Mouse (Mus musculus) ES-E14 (cell line): ENCODE results near the gene Pced1b.

Experiments
- CHD2 ChIP-seq: IDR thresholded peaks from 2 replicates; pipeline ENCODE4 v1.6.1; 2014; ENCODE audit warnings: mild to moderate bottlenecking, low read depth, low read length, inconsistent platforms
- HCFC1 ChIP-seq: IDR thresholded peaks from 2 replicates; pipeline ENCODE4 v1.6.1; 2012; ENCODE audit warnings: low read length, inconsistent platforms, borderline replicate concordance; ENCODE audit not compliant: insufficient read depth
- ZC3H11A ChIP-seq: IDR thresholded peaks from 2 replicates; pipeline ENCODE4 v1.6.1; 2012; ENCODE audit warnings: low read depth, mild to moderate bottlenecking, inconsistent platforms, low read length, borderline replicate concordance
- ZNF384 ChIP-seq: IDR thresholded peaks from 2 replicates; pipeline ENCODE4 v1.6.1; 2012; ENCODE audit warnings: low read depth, low read length, inconsistent platforms

DNA sequence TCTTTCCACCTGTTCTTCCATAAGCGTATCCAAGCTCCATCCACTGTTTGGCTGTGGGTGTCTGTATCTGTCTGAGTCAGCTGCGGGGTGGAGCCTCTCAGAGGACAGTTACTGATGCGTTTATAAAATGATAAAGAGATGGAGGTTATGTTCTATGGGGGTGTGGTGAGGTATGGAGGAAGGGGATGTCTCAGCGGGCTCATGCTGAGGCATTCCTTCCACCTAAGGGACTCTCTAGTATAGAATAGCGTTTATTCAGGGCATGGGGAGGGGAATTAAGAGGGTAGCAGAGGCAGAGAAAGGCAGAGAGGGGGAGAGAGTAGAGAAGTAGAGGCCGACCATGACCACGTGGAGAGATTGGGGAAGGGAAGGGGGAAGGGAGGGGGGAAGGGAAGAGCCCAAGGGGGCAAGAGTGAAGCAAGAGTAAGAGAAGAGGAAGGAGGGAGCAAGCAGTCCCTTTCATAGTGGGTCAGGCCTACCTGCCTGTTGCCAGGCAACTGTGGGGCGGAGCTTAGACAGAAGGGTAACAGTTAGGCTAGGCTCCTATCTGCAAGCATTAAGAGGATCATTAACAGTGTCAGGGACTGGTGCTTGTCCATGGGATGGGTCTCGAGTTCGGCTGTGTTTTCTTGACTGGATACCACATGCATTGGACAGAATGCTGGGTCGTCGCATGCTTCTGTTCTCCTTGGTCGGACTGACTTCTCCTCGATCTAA is 90.9 kb downstream of the Pced1b start:
- TF ChIP-seq ZNF384 (no peak), CHD2 (no peak), HCFC1 (no peak), ZC3H11A (no peak)
